Mouse (Mus musculus): Measurements from ENCODE around the gene Chka.
A peak's percentile ranks its signal among the peaks of the same experiment; 100 is the strongest.

Chka gene

DNA sequence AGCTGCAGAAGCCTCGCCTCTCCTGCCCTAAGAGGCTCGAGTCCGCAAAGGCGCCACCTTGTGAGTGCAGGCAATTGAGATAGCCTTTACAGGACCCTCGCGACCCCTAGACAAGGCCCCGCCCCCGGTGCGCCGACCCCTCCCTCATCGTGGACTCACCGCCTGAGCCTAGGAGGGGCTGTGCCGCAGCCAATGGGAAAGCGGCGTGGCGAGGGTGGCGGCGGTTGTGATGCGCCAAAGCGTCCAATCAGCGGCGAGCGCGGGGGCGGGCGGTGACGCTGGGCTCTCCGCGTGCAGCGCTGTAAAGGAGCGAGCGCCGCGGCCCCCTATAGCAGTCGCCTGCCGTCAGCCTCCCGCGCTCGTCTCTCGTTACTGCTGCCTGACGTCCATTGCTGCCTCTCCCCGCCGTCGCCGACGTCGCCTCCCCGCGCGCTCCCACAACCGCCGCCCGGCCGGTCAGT is at the start of gene Chka:
TSS of gene Chka (plus strand) at position 272 of the 461 bp plus-strand sequence.
- peak; percentile 99 for DNase-seq (ENCODE audit: low spot score in 2 of 2)

DNA sequence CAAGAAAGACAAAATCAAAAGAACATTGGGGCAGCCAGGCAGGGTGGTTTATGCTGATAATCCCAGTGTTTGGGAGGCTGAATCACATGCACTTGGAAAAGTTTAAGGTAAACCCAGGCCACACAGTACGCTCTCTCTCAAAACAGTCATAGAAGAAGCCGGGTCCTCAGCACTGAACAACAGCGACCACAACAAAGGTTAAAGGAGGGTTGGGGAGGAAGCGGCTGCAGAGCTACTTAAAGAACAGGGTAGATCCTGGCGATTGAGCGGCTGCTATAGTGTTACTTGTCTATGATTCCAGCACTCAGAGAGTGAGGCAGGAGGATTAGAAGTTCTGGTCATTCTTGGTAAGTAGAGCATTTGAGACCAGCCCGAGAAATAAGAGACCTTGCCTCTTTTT is 46.0 kb upstream of the Chka start:
- DNase-seq (ENCODE audit: low spot score in 2 of 2) = no peak

GRCm38 (mm10) chr19:3810536-3811233 is 40.9 kb upstream of the Chka start:
- no peak for DNase-seq (ENCODE audit: low spot score in 2 of 2)

- DNase-seq (ENCODE audit: low spot score in 2 of 2) = peak in 1 of 2 experiments; percentile 17
Measured at GRCm38 (mm10) chr19:3814461-3814860, 37.1 kb upstream of the Chka start.

DNA sequence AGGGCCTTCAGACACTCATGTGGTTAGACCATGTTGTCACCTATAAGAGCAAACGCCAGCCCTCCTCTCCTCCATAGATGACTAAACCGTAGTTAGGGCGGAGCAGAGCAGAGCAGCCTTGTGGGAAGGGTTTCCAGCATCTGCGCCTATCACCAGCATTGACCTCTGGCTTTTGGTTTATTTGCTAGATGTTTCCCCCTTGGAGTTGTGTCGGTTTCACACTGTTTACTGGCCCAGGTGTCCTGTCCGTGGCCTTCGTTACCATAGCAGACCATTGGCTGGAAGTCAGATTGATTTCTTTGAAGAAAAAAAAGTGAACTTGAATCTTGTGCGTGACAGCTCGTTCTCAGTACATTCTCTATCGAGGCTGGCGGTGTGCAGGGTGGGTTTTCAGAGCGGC is 35.7 kb upstream of the Chka start:
- no peak for DNase-seq (ENCODE audit: low spot score in 2 of 2)

DNA sequence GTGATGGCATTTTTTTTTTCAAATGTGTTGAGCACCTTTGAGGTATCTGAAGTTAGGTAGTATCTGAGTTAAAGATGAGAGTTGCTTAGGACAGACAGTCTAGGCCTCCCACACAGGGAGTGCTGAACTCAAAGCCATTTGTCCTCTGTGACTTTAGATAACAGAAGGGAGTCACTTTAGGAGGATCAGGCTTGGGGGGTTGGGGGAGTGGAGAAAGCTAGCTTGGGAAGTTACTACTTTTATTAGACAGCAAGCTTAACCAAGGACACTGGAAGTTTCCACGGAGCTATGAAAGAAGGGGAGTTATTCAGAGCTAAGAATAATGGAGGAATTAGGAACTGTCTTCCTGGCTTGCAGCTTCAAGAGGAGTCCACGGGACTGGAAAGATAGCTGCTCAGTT is 32.5 kb upstream of the Chka start:
- no peak for DNase-seq (ENCODE audit: low spot score in 2 of 2)

- DNase-seq (ENCODE audit: low spot score in 2 of 2) = no peak
Measured at GRCm38 (mm10) chr19:3819899-3820444, 31.6 kb upstream of the Chka start.

GRCm38 (mm10) chr19:3825044-3825443 is 26.5 kb upstream of the Chka start:
- DNase-seq (ENCODE audit: low spot score in 2 of 2) = no peak

- no peak for DNase-seq (ENCODE audit: low spot score in 2 of 2)
Measured at GRCm38 (mm10) chr19:3829863-3830262, 21.7 kb upstream of the Chka start.

- DNase-seq (ENCODE audit: low spot score in 2 of 2) = no peak
Measured at GRCm38 (mm10) chr19:3831716-3832115, 19.9 kb upstream of the Chka start.

GRCm38 (mm10) chr19:3832851-3833353 is 18.7 kb upstream of the Chka start:
- DNase-seq (ENCODE audit: low spot score in 2 of 2) = no peak

DNA sequence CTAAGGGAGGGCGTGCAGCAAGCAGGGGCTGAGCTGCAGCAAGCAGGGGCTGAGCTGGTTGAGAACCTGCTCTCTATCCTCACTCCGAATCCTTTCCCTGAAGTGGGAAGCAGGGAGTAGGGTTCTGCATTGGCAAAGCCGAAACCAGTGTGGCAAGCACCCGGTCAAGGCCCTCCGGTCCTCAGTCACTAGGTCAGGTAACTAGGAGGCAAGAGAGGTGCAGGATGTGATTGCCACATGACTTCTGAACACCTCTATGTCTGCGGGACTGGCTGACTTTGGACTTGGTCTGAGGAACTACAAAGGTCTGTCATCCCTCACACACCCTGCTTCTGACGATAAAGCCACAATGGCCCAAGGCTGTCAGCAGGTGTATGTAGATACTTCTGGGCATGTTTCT is 17.3 kb upstream of the Chka start:
- no peak for DNase-seq (ENCODE audit: low spot score in 2 of 2)

- no peak for DNase-seq (ENCODE audit: low spot score in 2 of 2)
Measured at GRCm38 (mm10) chr19:3836791-3837190, 14.8 kb upstream of the Chka start.

DNA sequence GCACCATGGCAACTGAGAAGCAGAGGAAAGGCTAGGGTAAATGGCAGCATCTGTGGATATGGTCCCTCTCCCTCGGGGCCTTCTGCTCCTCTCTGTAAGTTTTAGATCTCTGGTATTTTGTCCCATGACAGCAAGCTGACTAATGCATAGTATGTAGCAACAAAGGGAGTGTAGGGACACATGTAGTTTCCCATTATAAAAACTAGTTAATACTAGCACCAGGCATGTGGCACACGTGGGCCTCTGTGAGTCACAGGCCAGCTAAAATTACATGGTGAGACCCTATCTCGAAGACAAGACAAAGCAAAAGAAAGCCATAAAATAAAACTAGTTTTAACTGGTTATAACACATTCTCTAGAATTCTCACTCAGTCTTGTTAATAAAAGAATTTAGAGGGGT is 12.6 kb upstream of the Chka start:
- no peak for DNase-seq (ENCODE audit: low spot score in 2 of 2)

GRCm38 (mm10) chr19:3839686-3840085 is 11.9 kb upstream of the Chka start:
- no peak for DNase-seq (ENCODE audit: low spot score in 2 of 2)

DNA sequence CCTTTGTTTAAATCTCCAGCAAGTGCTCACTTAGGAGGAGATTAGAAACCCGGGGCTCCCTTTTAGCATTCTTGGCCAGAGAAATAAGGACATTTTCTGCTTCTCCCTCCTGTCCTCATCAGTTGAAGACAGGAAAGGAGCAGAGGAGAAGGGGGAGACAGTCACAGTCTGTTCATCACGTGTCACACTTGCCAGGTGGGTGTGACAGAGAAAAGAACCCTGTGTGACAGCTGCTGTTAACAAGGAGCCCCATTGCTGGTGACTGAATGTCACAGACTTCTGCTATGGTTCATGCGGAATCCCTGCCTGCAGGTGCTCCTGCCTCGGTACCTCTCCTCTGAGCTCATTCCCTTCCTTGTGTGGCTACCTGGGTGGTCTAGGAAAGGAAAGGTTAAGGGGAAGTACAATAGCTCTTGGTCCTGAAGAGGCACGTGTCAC is 11.3 kb upstream of the Chka start:
- DNase-seq (ENCODE audit: low spot score in 2 of 2) = no peak

- no peak for DNase-seq (ENCODE audit: low spot score in 2 of 2)
Measured at GRCm38 (mm10) chr19:3840685-3841084, 10.9 kb upstream of the Chka start.

GRCm38 (mm10) chr19:3842359-3843148 is 9.0 kb upstream of the Chka start:
- no peak for DNase-seq (ENCODE audit: low spot score in 2 of 2)

DNA sequence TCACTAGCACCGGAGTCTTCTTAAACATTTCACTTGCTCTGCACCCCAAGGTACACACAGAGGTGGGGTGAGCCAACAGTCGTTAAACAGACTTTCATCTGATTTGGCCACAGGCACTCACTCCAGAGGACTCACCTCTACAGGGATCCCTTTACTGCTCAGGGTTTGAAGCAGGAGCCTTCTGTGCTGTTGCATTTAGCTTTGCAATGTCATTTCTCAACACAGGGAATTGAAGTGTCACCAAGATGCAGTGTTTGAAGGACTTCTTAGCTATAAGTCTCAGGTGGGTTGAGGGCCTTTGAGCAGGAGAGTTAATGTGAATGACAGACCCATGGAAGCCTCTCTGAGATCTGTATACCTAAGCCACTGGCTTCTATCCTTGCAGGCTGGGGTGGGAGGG is 7.9 kb upstream of the Chka start:
- no peak for DNase-seq (ENCODE audit: low spot score in 2 of 2)

GRCm38 (mm10) chr19:3844836-3845235 is 6.7 kb upstream of the Chka start:
- no peak for DNase-seq (ENCODE audit: low spot score in 2 of 2)

DNA sequence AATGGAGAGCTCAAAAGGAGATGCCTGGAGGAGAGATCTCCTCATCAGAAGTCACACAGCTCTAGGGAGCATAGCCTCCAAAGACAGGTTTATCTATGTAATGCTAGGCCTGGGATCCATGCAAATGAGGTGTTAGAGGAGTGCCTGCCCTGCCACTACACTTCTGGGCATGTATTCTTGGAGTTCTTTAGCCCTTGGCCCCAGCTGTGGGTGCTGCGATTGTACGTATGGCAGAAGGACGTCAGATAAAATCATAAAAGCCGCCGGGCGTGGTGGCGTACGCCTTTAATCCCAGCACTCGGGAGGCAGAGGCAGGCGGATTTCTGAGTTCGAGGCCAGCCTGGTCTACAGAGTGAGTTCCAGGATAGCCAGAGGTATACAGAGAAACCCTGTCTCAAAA is 6.2 kb upstream of the Chka start:
- DNase-seq (ENCODE audit: low spot score in 2 of 2) = no peak

DNA sequence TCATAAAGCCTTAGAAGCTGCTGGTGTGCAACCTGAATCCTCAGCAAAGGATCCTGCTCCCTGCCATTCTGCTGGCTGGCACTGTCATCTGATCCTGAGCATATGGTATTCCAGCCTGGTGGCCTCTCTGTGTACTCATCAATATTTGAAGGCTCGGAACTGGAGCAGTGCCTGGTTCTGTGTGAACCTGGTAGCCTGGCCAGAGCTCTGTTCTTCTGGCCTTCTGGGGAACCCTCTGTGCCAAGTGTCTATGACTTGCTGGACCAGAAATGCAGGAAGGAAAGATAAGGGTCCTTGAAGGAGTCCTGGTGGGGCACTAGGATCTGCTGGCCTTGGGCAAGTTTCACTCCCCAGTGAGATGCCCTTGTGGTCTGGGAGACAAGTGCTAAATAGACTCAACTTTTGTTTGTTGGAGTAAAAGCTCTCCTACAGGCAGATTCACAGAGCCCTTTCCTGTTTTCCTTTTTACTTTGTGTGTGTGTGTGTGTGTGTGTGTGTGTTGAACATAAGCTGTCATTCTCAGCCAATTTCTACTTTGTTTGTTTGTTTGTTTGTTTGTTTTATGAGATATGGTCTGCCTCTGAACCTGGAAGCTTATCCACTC is 5.7 kb upstream of the Chka start:
- no peak for DNase-seq (ENCODE audit: low spot score in 2 of 2)
